Mouse (Mus musculus) T-helper 2 cell (primary cell): ENCODE data around the gene Slc44a1.

Experiments used
- in situ Hi-C: fragments of 300-600 bp; cut with MboI, MseI; formaldehyde crosslinking; loops from one replicate; pipeline ENCODE4 v1.15.1; 2025; ENCODE audit warnings: high pct_unique_total_duplicates

Gene Slc44a1

GRCm38 (mm10) chr4:53440010-53440815 lies at the start of gene Slc44a1:
Gene Slc44a1, plus strand, starts transcription at chr4:53440413.
- in situ Hi-C loops, result loop anchor here (10.0 kb wide), 2 partner anchors 275 to 1005 kb away; partner anchors contain the start of genes Fktn and Smc2

GRCm38 (mm10) chr4:53395002-53395401 lies 45.2 kb upstream of the Slc44a1 start:
- in situ Hi-C loops, result no loop called here

- in situ Hi-C loops, result no loop called here
These were observed 43.5 kb upstream of the Slc44a1 start for GRCm38 (mm10) chr4:53396623-53397192.

GRCm38 (mm10) chr4:53397280-53398117 lies 42.7 kb upstream of the Slc44a1 start:
- in situ Hi-C loops, result no loop called here

GRCm38 (mm10) chr4:53398561-53398960 lies 41.7 kb upstream of the Slc44a1 start:
- in situ Hi-C loops, result no loop called here

GRCm38 (mm10) chr4:53399428-53399827 lies 40.8 kb upstream of the Slc44a1 start:
- in situ Hi-C loops, result no loop called here

GRCm38 (mm10) chr4:53403386-53403785 lies 36.8 kb upstream of the Slc44a1 start:
- in situ Hi-C loops, result no loop called here

- in situ Hi-C loops, result no loop called here
These were observed 35.7 kb upstream of the Slc44a1 start for GRCm38 (mm10) chr4:53404431-53404925.

GRCm38 (mm10) chr4:53406866-53407265 lies 33.3 kb upstream of the Slc44a1 start:
- in situ Hi-C loops, result no loop called here

GRCm38 (mm10) chr4:53408821-53409220 lies 31.4 kb upstream of the Slc44a1 start:
- in situ Hi-C loops, result no loop called here

- in situ Hi-C loops, result no loop called here
These were observed 30.6 kb upstream of the Slc44a1 start for GRCm38 (mm10) chr4:53409526-53410085.

GRCm38 (mm10) chr4:53410752-53411151 lies 29.5 kb upstream of the Slc44a1 start:
- in situ Hi-C loops, result no loop called here

GRCm38 (mm10) chr4:53411958-53412870 lies 28.0 kb upstream of the Slc44a1 start:
- in situ Hi-C loops, result no loop called here

- in situ Hi-C loops, result no loop called here
These were observed 27.2 kb upstream of the Slc44a1 start for GRCm38 (mm10) chr4:53412991-53413390.

GRCm38 (mm10) chr4:53414031-53414797 lies 26.0 kb upstream of the Slc44a1 start:
- in situ Hi-C loops, result no loop called here

- in situ Hi-C loops, result no loop called here
These were observed 24.2 kb upstream of the Slc44a1 start for GRCm38 (mm10) chr4:53415873-53416637.

GRCm38 (mm10) chr4:53416928-53417327 lies 23.3 kb upstream of the Slc44a1 start:
- in situ Hi-C loops, result no loop called here

- in situ Hi-C loops, result no loop called here
These were observed 17.4 kb upstream of the Slc44a1 start for GRCm38 (mm10) chr4:53422799-53423198.

GRCm38 (mm10) chr4:53427120-53427519 lies 13.1 kb upstream of the Slc44a1 start:
- in situ Hi-C loops, result no loop called here
